Mouse (Mus musculus): ENCODE measurements around the gene Ndufaf8.

GRCm38 (mm10) chr11:120122126-120122525, 23.4 kb downstream of the Ndufaf8 start:
- TF ChIP-seq CTCF (IDR thresholded peaks at IDR 0.05; ENCODE audit: borderline replicate concordance, control insufficient read depth, extremely low read depth, insufficient read depth, low read length, poor library complexity) (no peak), POLR2A (IDR thresholded peaks at IDR 0.05; ENCODE audit: control insufficient read depth, extremely low read depth, insufficient read depth, low read length, poor library complexity) (no peak)

Data from thymus, adult 2 months (tissue).